Mouse (Mus musculus) hindbrain, embryonic 16.5 days (tissue): ENCODE data around the gene Kif4. TPM values are rescaled to one million over a fixed set of nuclear protein-coding genes. Genes with fewer than 3 reads are reported as not detected.

Experiments
- ATAC-seq: fragments of 200-750 bp; cut with Nextera tagmentation; 2 replicates; pipeline ENCODE4 v1.8.0; 2017; ENCODE audit warnings: moderate TSS enrichment, moderate library complexity
- H3K27ac ChIP-seq: fragments of 300-500 bp; sonication (generic); 2 replicates; pipeline ENCODE4 v1.5.1; 2014; ENCODE audit warnings: low read depth, mild to moderate bottlenecking, control low read depth, low read length, moderate library complexity
- H3K27me3 ChIP-seq: fragments of 300-500 bp; sonication (generic); replicated peaks from 2 replicates; pipeline ENCODE4 v1.6.1; 2014; ENCODE audit warnings: low read length; ENCODE audit not compliant: control insufficient read depth, insufficient read depth
- H3K36me3 ChIP-seq: fragments of 300-500 bp; sonication (generic); 2 replicates; pipeline ENCODE4 v1.6.1; 2014; ENCODE audit warnings: mild to moderate bottlenecking, low read length, moderate library complexity, mixed read lengths; ENCODE audit not compliant: control insufficient read depth, insufficient read depth
- H3K4me1 ChIP-seq: fragments of 300-500 bp; sonication (generic); 2 replicates; pipeline ENCODE4 v1.6.1; 2014; ENCODE audit warnings: low read depth, low read length; ENCODE audit not compliant: control insufficient read depth, insufficient read depth
- H3K4me2 ChIP-seq: fragments of 300-500 bp; sonication (generic); 2 replicates; pipeline ENCODE4 v1.6.1; 2014; ENCODE audit warnings: mild to moderate bottlenecking, low read length, control low read depth, moderate library complexity
- H3K4me3 ChIP-seq: fragments of 300-500 bp; sonication (generic); 2 replicates; pipeline ENCODE4 v1.5.1; 2014; ENCODE audit warnings: mild to moderate bottlenecking, low read length, control low read depth, moderate library complexity
- H3K9ac ChIP-seq: fragments of 300-500 bp; sonication (generic); 2 replicates; pipeline ENCODE4 v1.6.1; 2014; ENCODE audit warnings: low read depth, mild to moderate bottlenecking, control low read depth, low read length, moderate library complexity
- H3K9me3 ChIP-seq: fragments of 300-500 bp; sonication (generic); 2 replicates; pipeline ENCODE4 v1.6.1; 2014; ENCODE audit warnings: mild to moderate bottlenecking, low read length, moderate library complexity; ENCODE audit not compliant: control insufficient read depth
- WGBS: fragments of 180-500 bp; shearing (Covaris S2); extraction: QIAGEN DNeasy Blood & Tissue Kit; methylation state at CpG from one replicate; pipeline ENCODE4 v1.1.7; 2014; 5-methylcytosine and 5-hydroxymethylcytosine counted together
- polyA plus RNA-seq: library from polyadenylated mRNA; unstranded; fragments of >200 nt; fragmentation: Nextera tagmentation; extraction: Ambion mirVana; gene quantifications from 2 replicates; pipeline ENCODE4 v1.2.1, GENCODE M21; 2015

Kif4 gene
- polyA plus RNA-seq: 5.0 and 6.4 TPM in 2 replicates

DNA sequence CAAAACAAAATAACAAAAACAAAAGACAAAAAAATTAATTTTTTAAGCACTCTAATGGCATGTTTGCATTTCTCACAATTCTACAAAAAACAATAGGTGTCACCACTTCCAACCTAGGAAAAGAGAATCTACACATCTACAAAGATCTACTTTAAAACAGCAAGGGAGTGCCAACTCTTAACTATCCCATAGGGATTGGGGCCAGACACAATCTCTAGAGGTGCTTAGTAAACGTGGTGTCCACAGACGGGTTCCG, at the start of gene Kif4:
TSS of gene Kif4 (plus strand) at position 192 of the 256 bp plus-strand sequence.
- Histone ChIP-seq H3K9me3 (no peaks in the 10 kb centered on the region), H3K27me3 (no peaks in the 10 kb centered on the region), H3K4me3 (peak within 1 kb of the TSS; percentile 55), H3K36me3 (peaks cover 4% of the 10 kb centered on the region; the same call in 1 of the 2 replicates), H3K27ac (peak within 1 kb of the TSS; percentile 59), H3K4me2 (peak within 1 kb of the TSS; percentile 83), H3K4me1 (peaks cover 4% of the 10 kb centered on the region), H3K9ac (peak within 1 kb of the TSS; percentile 55)
- ATAC-seq: no peak
- WGBS: 32% methylated on average over 3 of the region's 3 CpGs

DNA sequence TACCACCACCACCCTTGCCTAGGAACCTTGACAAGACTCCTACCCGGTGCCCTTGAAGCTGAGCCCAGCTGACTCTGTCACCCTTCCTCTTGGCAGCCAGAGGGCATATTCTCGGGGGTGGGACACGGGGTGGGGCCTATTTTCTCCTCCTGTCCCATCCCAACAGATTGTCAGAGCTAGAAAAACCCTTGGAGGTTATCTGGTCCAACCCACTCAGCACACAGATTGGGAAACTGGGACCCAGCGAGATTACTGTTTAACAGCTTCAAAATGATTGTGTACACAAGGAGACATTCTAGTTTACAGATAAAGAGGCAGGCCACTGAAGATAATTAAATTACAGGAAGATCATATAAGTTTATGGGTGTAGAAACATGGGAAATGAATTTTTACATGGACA, 30.7 kb upstream of the Kif4 start, which contains the start of gene P2ry4:
TSS of gene P2ry4 (minus strand) at position 79 of the 400 bp plus-strand sequence.
- Histone ChIP-seq H3K9me3 (no peaks in the 10 kb centered on the region), H3K27me3 (no peaks in the 10 kb centered on the region), H3K27ac (no peak within 1 kb of the TSS), H3K4me1 (no peaks in the 10 kb centered on the region), H3K9ac (no peak within 1 kb of the TSS), H3K36me3 (no peaks in the 10 kb centered on the region), H3K4me3 (no peak within 1 kb of the TSS), H3K4me2 (no peak within 1 kb of the TSS)
- 64% methylated on average over 4 of the region's 4 CpGs for WGBS
- no peak for ATAC-seq

DNA sequence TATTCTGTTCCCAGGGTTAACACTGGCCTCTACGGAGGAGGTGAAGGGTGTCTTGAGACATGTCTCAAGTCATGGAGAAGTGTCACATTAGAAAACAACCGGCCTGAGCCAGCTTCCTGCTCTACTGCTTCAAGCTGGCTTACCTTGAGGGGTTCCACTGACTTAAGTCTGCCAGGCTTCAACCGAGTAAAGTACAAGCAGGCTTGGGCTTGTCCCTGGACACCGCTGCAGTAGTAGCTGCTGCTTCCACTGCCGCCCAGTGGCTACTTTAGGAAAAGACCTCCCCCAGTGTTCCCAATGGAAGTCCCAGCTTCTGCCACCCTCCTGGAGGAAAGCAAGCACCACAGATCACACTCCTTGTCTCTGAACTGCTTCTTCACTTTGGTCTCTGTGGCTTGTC, 28.1 kb upstream of the Kif4 start:
- no peak overlapping the region for H3K27ac ChIP-seq
- H3K4me3 ChIP-seq: no peak overlapping the region
- ATAC-seq: 0 out of 2 replicates have a peak, but pooled peaks have one; percentile 48
- 23% methylated on average over 5 of the region's 5 CpGs for WGBS
- no peaks in the 10 kb centered on the region for H3K9me3 ChIP-seq
- H3K9ac ChIP-seq: no peak overlapping the region
- H3K4me2 ChIP-seq: no peak overlapping the region
- H3K4me1 ChIP-seq: no peaks in the 10 kb centered on the region
- H3K27me3 ChIP-seq: peaks cover 2% of the 10 kb centered on the region; the same call in 1 of the 2 replicates
- H3K36me3 ChIP-seq: no peaks in the 10 kb centered on the region

DNA sequence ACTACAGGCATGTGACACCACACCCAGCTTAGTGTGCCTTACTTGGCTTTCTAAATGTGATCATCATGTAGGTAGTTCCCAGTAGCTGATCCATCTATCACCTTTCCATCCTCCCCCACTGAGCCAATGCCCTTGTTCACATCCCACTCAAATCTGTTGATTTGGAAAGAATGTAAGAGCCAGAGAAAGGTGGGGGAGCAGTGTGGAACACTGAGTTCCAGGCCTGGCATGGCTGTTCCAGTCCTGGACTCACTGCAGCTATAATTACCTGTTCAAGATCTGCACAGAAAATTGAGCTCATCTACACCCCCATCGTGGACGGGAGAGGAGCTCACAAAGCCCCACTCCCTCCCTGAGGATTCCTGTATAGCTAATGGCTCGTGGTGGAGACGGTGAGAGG, 25.8 kb upstream of the Kif4 start:
- H3K4me3 ChIP-seq: no peak overlapping the region
- no peak overlapping the region for H3K27ac ChIP-seq
- no peak overlapping the region for H3K4me2 ChIP-seq
- ATAC-seq: no peak
- H3K9me3 ChIP-seq: no peaks in the 10 kb centered on the region
- WGBS: 64% methylated on average over 4 of the region's 4 CpGs
- no peaks in the 10 kb centered on the region for H3K4me1 ChIP-seq
- H3K9ac ChIP-seq: no peak overlapping the region
- peaks cover 2% of the 10 kb centered on the region; the same call in 1 of the 2 replicates for H3K27me3 ChIP-seq
- no peaks in the 10 kb centered on the region for H3K36me3 ChIP-seq

DNA sequence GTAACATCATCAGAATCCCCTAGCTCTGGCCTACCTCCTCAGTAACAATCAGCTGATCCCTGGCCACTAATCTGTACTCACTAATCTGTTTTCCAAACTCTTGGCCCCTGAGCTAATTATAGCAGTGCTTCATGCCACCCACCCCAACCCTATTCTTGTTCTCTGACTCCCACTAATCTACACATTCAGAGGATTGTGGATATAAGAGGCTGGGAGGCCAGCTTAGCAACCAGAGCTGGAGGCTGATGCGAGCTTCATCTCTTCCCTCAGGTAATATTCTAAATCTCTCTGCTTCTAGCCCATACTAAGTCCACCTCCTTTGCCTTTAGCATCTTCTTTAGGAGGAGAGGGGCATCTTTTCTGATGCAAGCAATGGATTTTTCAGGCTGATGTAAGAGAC, 20.2 kb upstream of the Kif4 start, which contains the start of gene Arr3:
TSS of gene Arr3 (plus strand) at position 184 of the 400 bp plus-strand sequence.
- no peaks in the 10 kb centered on the region for H3K9me3 ChIP-seq
- ATAC-seq: no peak
- 80% methylated on average over 1 of the region's 1 CpGs for WGBS

DNA sequence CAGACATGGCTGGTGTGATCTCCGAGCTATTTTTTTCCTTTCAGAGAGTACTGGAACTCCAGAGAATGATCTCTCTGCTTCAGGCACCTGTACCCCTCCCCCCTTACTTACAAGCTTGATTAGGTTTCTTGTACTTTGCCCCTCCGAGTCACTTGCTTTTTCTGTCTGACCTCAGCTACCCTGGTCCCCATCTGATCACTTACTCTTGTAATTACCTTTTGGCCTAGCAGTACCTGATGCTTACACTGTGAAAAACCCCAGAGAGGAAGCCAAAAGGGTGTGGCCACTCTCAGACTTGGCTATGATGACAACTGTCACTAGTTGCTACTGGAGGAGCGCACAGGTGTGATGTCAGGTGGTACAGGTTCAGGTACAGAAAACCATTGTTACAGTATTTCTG, 7.0 kb upstream of the Kif4 start:
- Histone ChIP-seq H3K4me3 (no peak overlapping the region), H3K4me1 (no peaks in the 10 kb centered on the region), H3K9ac (no peak overlapping the region), H3K9me3 (no peaks in the 10 kb centered on the region), H3K27me3 (no peaks in the 10 kb centered on the region; the same call in 1 of the 2 replicates), H3K36me3 (peaks cover 4% of the 10 kb centered on the region; the same call in 1 of the 2 replicates), H3K27ac (no peak overlapping the region), H3K4me2 (no peak overlapping the region)
- 63% methylated on average over 3 of the region's 3 CpGs for WGBS
- ATAC-seq: no peak

More for the DNA sequence above, 20.2 kb upstream of the Kif4 start, which contains the start of gene Arr3:
- H3K27me3 ChIP-seq: peaks cover 2% of the 10 kb centered on the region; the same call in 1 of the 2 replicates
- H3K4me3 ChIP-seq: no peak within 1 kb of the TSS
- no peaks in the 10 kb centered on the region for H3K36me3 ChIP-seq
- no peak within 1 kb of the TSS for H3K27ac ChIP-seq
- no peak within 1 kb of the TSS for H3K9ac ChIP-seq
- H3K4me1 ChIP-seq: no peaks in the 10 kb centered on the region
- H3K4me2 ChIP-seq: no peak within 1 kb of the TSS

DNA sequence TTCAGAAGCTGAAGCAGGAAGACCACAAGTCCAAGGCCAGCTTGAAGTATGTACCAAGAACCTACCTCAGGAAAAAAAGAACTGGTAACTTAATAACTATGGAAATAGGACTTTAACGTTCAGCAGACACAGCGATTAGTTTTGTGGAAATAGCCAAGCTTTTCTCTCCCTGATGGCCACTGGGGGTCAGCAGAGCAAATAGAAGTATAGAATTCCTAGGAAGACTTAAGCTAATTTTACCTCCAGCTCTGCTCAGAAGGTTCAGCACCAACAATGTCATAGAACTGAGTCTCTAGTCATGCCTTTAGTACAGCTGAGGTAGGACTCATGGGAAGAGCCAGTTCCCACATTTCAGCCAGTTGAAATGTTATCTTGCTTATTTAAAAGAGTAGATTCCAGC, 4.2 kb upstream of the Kif4 start:
- Histone ChIP-seq H3K27me3 (no peaks in the 10 kb centered on the region), H3K4me2 (no peak overlapping the region), H3K27ac (no peak overlapping the region), H3K4me1 (peaks cover 4% of the 10 kb centered on the region), H3K9me3 (no peaks in the 10 kb centered on the region), H3K36me3 (peaks cover 4% of the 10 kb centered on the region; the same call in 1 of the 2 replicates), H3K4me3 (no peak overlapping the region), H3K9ac (no peak overlapping the region)
- 71% methylated on average over 2 of the region's 2 CpGs for WGBS
- no peak for ATAC-seq

DNA sequence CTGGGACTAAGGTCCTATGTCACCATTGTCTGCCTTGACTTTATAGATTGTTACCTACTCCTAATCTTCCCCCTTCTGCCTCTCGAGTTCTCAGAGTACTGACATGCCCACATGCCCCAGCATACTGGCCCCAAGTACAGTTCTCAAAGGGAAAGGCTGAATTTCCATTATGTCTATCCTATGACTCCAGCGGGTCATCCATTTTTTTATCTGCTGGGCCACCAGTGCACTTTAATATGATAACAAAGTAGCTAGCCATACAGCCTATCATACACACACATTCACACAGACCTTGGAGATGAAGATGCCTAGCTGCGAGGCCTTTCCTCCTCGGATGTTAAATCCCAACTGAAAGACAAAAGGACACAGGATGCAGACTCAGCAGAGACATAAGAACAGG, 1.3 kb upstream of the Kif4 start:
- 93% methylated on average over 4 of the region's 4 CpGs for WGBS
- Histone ChIP-seq H3K4me3 (no peak overlapping the region), H3K4me2 (no peak overlapping the region), H3K27me3 (no peaks in the 10 kb centered on the region), H3K36me3 (peaks cover 4% of the 10 kb centered on the region; the same call in 1 of the 2 replicates), H3K27ac (no peak overlapping the region), H3K9me3 (no peaks in the 10 kb centered on the region), H3K4me1 (peaks cover 4% of the 10 kb centered on the region), H3K9ac (no peak overlapping the region)
- no peak for ATAC-seq

DNA sequence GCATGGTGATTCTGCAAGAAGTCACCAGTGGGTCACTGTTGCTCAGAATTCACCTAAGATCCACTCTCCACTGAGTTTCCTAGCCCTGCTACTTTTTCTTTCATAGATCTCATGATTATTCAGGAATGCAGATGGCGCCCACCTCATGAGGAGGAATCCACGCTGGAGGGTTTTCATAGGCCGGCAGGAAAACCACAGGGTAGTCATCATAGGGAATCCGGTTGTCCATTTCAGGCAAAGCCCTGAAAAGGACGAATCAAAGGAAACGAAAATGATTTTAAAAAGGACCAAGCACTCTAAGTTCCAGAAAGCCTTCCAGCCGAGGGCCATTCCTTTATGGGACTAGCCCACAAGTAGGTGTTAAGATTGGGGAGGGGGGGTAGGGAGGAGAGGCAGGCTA, 391 bp upstream of the Kif4 start:
- no peaks in the 10 kb centered on the region for H3K27me3 ChIP-seq
- peak overlapping the region; percentile 45 for H3K4me2 ChIP-seq
- no peak for ATAC-seq
- H3K9ac ChIP-seq: peak overlapping the region; percentile 55; the same call in 1 of the 2 replicates
- peaks cover 4% of the 10 kb centered on the region; the same call in 1 of the 2 replicates for H3K36me3 ChIP-seq
- no peak overlapping the region for H3K27ac ChIP-seq
- peak overlapping the region; percentile 55 for H3K4me3 ChIP-seq
- H3K4me1 ChIP-seq: peaks cover 4% of the 10 kb centered on the region
- no peaks in the 10 kb centered on the region for H3K9me3 ChIP-seq
- WGBS: 45% methylated on average over 7 of the region's 7 CpGs
